Mouse (Mus musculus) heart, postnatal 0 days (tissue): ENCODE results near the gene Cdkn1c. TPM values are rescaled to one million over a fixed set of nuclear protein-coding genes. Genes with fewer than 3 reads are reported as not detected.

Experiments
- ATAC-seq: fragments of 200-750 bp; cut with Nextera tagmentation; 2 replicates; pipeline ENCODE4 v1.8.0; 2017; ENCODE audit warnings: low read depth, moderate number of reproducible peaks, moderate library complexity; ENCODE audit not compliant: insufficient read depth
- DNase-seq: peaks from one replicate; pipeline ENCODE4 v3.0.0-alpha.2; 2016; ENCODE audit warnings: low spot score
- H3K27ac ChIP-seq: fragments of 300-500 bp; sonication (generic); 2 replicates; pipeline ENCODE4 v1.5.1; 2014; ENCODE audit warnings: low read depth, mild to moderate bottlenecking
- H3K27me3 ChIP-seq: fragments of 300-500 bp; sonication (generic); 2 replicates; pipeline ENCODE4 v1.6.1; 2014; ENCODE audit warnings: low read length, mixed read lengths; ENCODE audit not compliant: control insufficient read depth, insufficient read depth
- H3K36me3 ChIP-seq: fragments of 300-500 bp; sonication (generic); replicated peaks from 2 replicates; pipeline ENCODE4 v1.6.1; 2014; ENCODE audit warnings: low read length, mixed read lengths; ENCODE audit not compliant: control insufficient read depth, insufficient read depth
- H3K4me1 ChIP-seq: fragments of 300-500 bp; sonication (generic); 2 replicates; pipeline ENCODE4 v1.6.1; 2014; ENCODE audit warnings: antibody characterized with exemption; ENCODE audit not compliant: control insufficient read depth, insufficient read depth
- H3K4me2 ChIP-seq: fragments of 300-500 bp; sonication (generic); 2 replicates; pipeline ENCODE4 v1.6.1; 2014; ENCODE audit warnings: low read depth, mild to moderate bottlenecking, low read length, moderate library complexity
- H3K4me3 ChIP-seq: fragments of 300-500 bp; sonication (generic); 2 replicates; pipeline ENCODE4 v1.5.1; 2014; ENCODE audit warnings: low read depth, low read length
- H3K9ac ChIP-seq: fragments of 300-500 bp; sonication (generic); replicated peaks from 2 replicates; pipeline ENCODE4 v1.6.1; 2014; ENCODE audit warnings: low read depth, low read length, mixed read lengths
- H3K9me3 ChIP-seq: fragments of 300-500 bp; sonication (generic); replicated peaks from 2 replicates; pipeline ENCODE4 v1.6.1; 2016; ENCODE audit warnings: low read length; ENCODE audit not compliant: control insufficient read depth
- CTCF ChIP-seq: IDR thresholded peaks from 2 replicates; pipeline ENCODE4 v1.5.1; 2016; ENCODE audit warnings: antibody characterized with exemption, control low read depth, low read depth
- EP300 ChIP-seq: IDR thresholded peaks from 2 replicates; pipeline ENCODE4 v1.6.1; 2016; ENCODE audit warnings: antibody characterized with exemption, low read depth
- WGBS: fragments of 180-500 bp; shearing (Covaris S2); extraction: QIAGEN DNeasy Blood & Tissue Kit; methylation state at CpG from one replicate; pipeline ENCODE4 v1.1.7; 2014; 5-methylcytosine and 5-hydroxymethylcytosine counted together
- polyA plus RNA-seq: library from polyadenylated mRNA; unstranded; fragments of >200 nt; fragmentation: Nextera tagmentation; extraction: Ambion mirVana; gene quantifications from 2 replicates; pipeline ENCODE4 v1.2.1, GENCODE M21; 2015
- total RNA-seq: library from RNA; depleted of rRNA; stranded (reverse); fragments of >200 nt; gene quantifications from 2 replicates; pipeline ENCODE4 v1.2.3, GENCODE M21; 2014; ENCODE audit warnings: low replicate concordance

Gene Cdkn1c
- total and polyA plus RNA-seq, 2 experiments from 2014 or later, result 81.3 to 94.6 TPM

DNA sequence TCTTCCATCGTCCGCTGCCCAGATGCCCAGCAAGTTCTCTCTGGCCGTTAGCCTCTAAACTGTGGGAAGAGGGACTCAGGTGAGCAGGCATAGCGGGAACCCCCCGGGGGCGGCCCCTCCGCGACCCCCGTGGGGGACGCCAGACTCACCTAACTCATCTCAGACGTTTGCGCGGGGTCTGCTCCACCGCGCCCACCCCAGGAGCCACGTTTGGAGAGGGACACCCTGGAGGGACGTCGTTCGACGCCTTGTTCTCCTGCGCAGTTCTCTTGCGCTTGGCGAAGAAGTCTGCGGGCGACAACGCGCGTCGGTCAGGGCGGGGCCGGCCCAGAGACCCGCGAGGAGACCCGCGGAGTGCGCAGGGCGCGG lies 1.9 kb downstream of the Cdkn1c start:
- peak overlapping the region; percentile 61; the same call in 1 of the 2 replicates for H3K27ac ChIP-seq
- peaks cover 4% of the 10 kb centered on the region; the same call in 1 of the 2 replicates for H3K4me1 ChIP-seq
- ATAC-seq, result no peak
- H3K9me3 ChIP-seq, result no peaks in the 10 kb centered on the region
- TF ChIP-seq CTCF (no peak), EP300 (no peak)
- no peak for DNase-seq
- H3K36me3 ChIP-seq, result no peaks in the 10 kb centered on the region
- H3K4me2 ChIP-seq, result peak overlapping the region; percentile 82
- 18% methylated on average over 38 of the region's 38 CpGs for WGBS
- H3K27me3 ChIP-seq, result 0 out of 2 replicates have a peak, but pooled peaks cover 5% of the 10 kb centered on the region
- peak overlapping the region; percentile 64 for H3K4me3 ChIP-seq
- peak overlapping the region; percentile 59 for H3K9ac ChIP-seq

DNA sequence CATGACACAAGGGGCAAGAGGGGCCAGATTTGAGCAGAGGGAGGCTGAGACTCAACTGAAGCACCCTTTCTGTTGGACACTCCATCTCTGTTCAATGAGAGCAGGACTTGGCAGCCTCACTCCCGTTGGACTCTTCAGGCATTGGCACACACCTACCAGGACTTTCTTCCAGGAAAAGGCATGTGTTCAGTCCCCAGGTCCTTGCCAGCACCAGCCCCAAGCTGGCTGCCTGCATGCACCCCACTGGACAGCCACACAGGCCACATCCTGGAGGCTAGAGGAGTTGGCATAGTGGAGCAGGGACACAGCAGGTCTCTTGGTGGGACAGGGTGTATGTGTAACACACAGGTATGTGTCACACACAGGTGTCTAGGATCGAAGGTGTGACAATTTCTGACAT lies 13.7 kb downstream of the Cdkn1c start:
- TF ChIP-seq EP300 (no peak), CTCF (no peak)
- H3K27me3 ChIP-seq, result peaks cover 36% of the 10 kb centered on the region
- DNase-seq, result no peak

DNA sequence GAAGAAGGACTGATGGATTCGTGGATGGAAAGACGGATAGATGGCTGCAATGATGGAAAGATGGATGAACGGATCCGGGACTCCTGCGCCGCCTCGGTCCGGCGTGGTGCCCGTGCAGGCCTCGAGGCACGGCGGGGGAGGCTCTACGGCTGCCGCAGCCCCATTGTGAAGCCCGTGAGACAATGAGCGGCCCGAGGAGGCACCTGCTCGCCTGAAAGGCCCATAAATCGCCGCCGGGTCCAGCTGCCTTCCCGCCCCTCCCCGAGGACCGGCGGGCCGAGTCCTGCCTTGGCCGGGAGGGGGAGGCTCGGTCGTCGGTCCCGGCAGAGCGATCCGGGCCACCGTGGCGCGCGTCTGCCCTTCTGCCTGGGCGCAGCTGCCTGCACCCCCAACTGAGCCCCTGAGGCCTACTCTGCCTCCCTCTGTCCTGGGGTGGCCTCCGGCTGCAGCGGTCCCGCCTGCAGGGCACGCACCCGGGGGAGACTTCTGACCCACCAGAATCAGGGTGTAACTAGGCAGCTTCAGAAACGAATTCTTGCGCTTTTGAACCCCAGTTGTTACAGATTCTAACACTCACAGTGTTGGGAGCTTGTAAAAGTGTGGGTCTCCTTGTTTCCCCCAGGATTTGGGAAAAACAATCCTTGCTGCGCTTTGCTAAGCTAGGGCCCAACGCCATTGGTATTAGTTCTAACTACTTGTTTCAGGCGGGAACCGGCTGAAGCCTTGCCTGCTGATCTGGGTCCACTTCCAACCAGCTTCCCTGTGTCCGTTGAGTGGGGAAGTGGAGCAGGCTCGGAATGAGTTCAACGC lies 15.0 kb downstream of the Cdkn1c start:
- no peaks in the 10 kb centered on the region for H3K9me3 ChIP-seq
- DNase-seq (no peak), ATAC-seq (peak; percentile 33; the same call in 1 of the 2 replicates)
- H3K4me2 ChIP-seq, result peak overlapping the region; percentile 70
- H3K36me3 ChIP-seq, result no peaks in the 10 kb centered on the region
- H3K27ac ChIP-seq, result no peak overlapping the region
- H3K9ac ChIP-seq, result peak overlapping the region; percentile 40; the same call in 1 of the 2 replicates
- WGBS, result 14% methylated on average over 51 of the region's 53 CpGs
- TF ChIP-seq CTCF (no peak), EP300 (no peak)
- no peaks in the 10 kb centered on the region for H3K4me1 ChIP-seq
- H3K27me3 ChIP-seq, result peaks cover 36% of the 10 kb centered on the region
- H3K4me3 ChIP-seq, result peak overlapping the region; percentile 45

More for the DNA sequence above, 13.7 kb downstream of the Cdkn1c start:
- Histone ChIP-seq H3K4me2 (no peak overlapping the region), H3K27ac (no peak overlapping the region), H3K9me3 (no peaks in the 10 kb centered on the region), H3K36me3 (no peaks in the 10 kb centered on the region), H3K4me3 (no peak overlapping the region), H3K4me1 (no peaks in the 10 kb centered on the region), H3K9ac (no peak overlapping the region)
- WGBS, result 57% methylated on average over 2 of the region's 2 CpGs
- ATAC-seq, result no peak

GRCm38 (mm10) chr7:143444955-143445648 lies 15.7 kb downstream of the Cdkn1c start:
- H3K4me2 ChIP-seq, result peak overlapping the region; percentile 70
- peak overlapping the region; percentile 40; the same call in 1 of the 2 replicates for H3K9ac ChIP-seq
- TF ChIP-seq CTCF (no peak), EP300 (no peak)
- 12% methylated on average over 55 of the region's 55 CpGs for WGBS
- H3K4me1 ChIP-seq, result no peaks in the 10 kb centered on the region
- H3K27ac ChIP-seq, result no peak overlapping the region
- H3K36me3 ChIP-seq, result no peaks in the 10 kb centered on the region
- H3K4me3 ChIP-seq, result peak overlapping the region; percentile 45
- peaks cover 36% of the 10 kb centered on the region for H3K27me3 ChIP-seq
- ATAC-seq (no peak), DNase-seq (no peak)
- no peaks in the 10 kb centered on the region for H3K9me3 ChIP-seq

DNA sequence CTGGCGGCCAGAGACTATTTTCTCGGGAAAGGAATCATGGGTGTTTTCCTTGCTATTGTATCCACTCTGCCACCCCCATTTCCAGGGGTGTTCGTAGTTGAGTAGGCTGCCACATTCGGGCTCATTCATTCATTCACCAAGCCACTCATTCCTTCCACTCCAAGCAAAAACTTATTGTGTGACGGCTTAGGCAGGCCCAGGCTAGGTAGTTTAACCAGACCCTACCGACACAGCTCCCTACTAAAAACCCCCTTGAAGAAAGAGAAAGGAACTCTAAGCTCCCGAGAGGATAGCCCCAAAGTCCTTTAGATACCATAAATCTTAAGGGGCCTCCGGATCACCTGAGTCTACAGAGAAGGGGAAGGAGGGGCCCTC lies 16.3 kb downstream of the Cdkn1c start:
- TF ChIP-seq CTCF, result no peak
- no peak for TF ChIP-seq EP300
- WGBS, result 77% methylated on average over 8 of the region's 8 CpGs
- Histone ChIP-seq H3K4me2 (no peak overlapping the region), H3K27me3 (peaks cover 36% of the 10 kb centered on the region), H3K36me3 (no peaks in the 10 kb centered on the region), H3K9me3 (no peaks in the 10 kb centered on the region), H3K4me1 (no peaks in the 10 kb centered on the region), H3K4me3 (no peak overlapping the region), H3K27ac (no peak overlapping the region), H3K9ac (no peak overlapping the region)
- DNase-seq, result no peak
- ATAC-seq, result no peak
